Mouse (Mus musculus): ENCODE results near the gene Galnt14. TPM values are rescaled to one million over a fixed set of nuclear protein-coding genes. Genes with fewer than 3 reads are reported as not detected.

Galnt14 gene
- polyA plus RNA-seq, 1 experiment from 2014 or later: 2.6 TPM

- Histone ChIP-seq H3K4me3 (no peak overlapping the region), H3K36me3 (replicated peaks) (no peaks in the 10 kb centered on the region), H3K9me3 (no peaks in the 10 kb centered on the region), H3K27ac (no peak overlapping the region), H3K27me3 (ENCODE audit: poor library complexity, severe bottlenecking) (no peaks in the 10 kb centered on the region), H3K4me1 (no peaks in the 10 kb centered on the region)
- 90% methylated on average over 12 of the region's 12 CpGs for WGBS
- DNase-seq (ENCODE audit: extremely low spot score, low spot score): no peak
These were observed 161.3 kb downstream of the Galnt14 start for GRCm38 (mm10) chr17:73548783-73549566.

- no peaks in the 10 kb centered on the region for H3K27me3 ChIP-seq (ENCODE audit: poor library complexity, severe bottlenecking)
- no peak for DNase-seq (ENCODE audit: extremely low spot score, low spot score)
These were observed 162.1 kb downstream of the Galnt14 start for GRCm38 (mm10) chr17:73548119-73548518.

GRCm38 (mm10) chr17:73547483-73547882, 162.8 kb downstream of the Galnt14 start:
- Histone ChIP-seq H3K4me1 (no peaks in the 10 kb centered on the region), H3K9me3 (no peaks in the 10 kb centered on the region), H3K27ac (no peak overlapping the region), H3K4me3 (no peak overlapping the region), H3K36me3 (replicated peaks) (no peaks in the 10 kb centered on the region), H3K27me3 (ENCODE audit: poor library complexity, severe bottlenecking) (no peaks in the 10 kb centered on the region)
- WGBS: 70% methylated on average over 2 of the region's 2 CpGs
- no peak for DNase-seq (ENCODE audit: extremely low spot score, low spot score)

More at GRCm38 (mm10) chr17:73548119-73548518, 162.1 kb downstream of the Galnt14 start:
- Histone ChIP-seq H3K36me3 (replicated peaks) (no peaks in the 10 kb centered on the region), H3K9me3 (no peaks in the 10 kb centered on the region), H3K27ac (no peak overlapping the region), H3K4me3 (no peak overlapping the region), H3K4me1 (no peaks in the 10 kb centered on the region)
- 85% methylated on average over 7 of the region's 7 CpGs for WGBS

GRCm38 (mm10) chr17:73541911-73542310, 168.3 kb downstream of the Galnt14 start:
- 88% methylated on average over 9 of the region's 9 CpGs for WGBS
- H3K27ac ChIP-seq: peak overlapping the region; percentile 72; the same call in 1 of the 2 replicates
- no peak overlapping the region for H3K4me3 ChIP-seq
- no peaks in the 10 kb centered on the region for H3K27me3 ChIP-seq (ENCODE audit: poor library complexity, severe bottlenecking)
- H3K9me3 ChIP-seq: no peaks in the 10 kb centered on the region
- DNase-seq (ENCODE audit: extremely low spot score, low spot score): no peak
- H3K4me1 ChIP-seq: peaks cover 30% of the 10 kb centered on the region
- H3K36me3 ChIP-seq (replicated peaks): no peaks in the 10 kb centered on the region

GRCm38 (mm10) chr17:73541233-73541570, 169.1 kb downstream of the Galnt14 start:
- Histone ChIP-seq H3K4me3 (no peak overlapping the region), H3K9me3 (no peaks in the 10 kb centered on the region), H3K27me3 (ENCODE audit: poor library complexity, severe bottlenecking) (no peaks in the 10 kb centered on the region), H3K27ac (peak overlapping the region; percentile 72; the same call in 1 of the 2 replicates), H3K36me3 (replicated peaks) (no peaks in the 10 kb centered on the region), H3K4me1 (peaks cover 30% of the 10 kb centered on the region)
- peak; percentile 15 for DNase-seq (ENCODE audit: extremely low spot score, low spot score)
- WGBS: 33% methylated on average over 1 of the region's 1 CpGs

- Histone ChIP-seq H3K36me3 (replicated peaks) (no peaks in the 10 kb centered on the region), H3K27me3 (ENCODE audit: poor library complexity, severe bottlenecking) (no peaks in the 10 kb centered on the region), H3K27ac (peak overlapping the region; percentile 72), H3K9me3 (no peaks in the 10 kb centered on the region), H3K4me3 (no peak overlapping the region), H3K4me1 (peaks cover 30% of the 10 kb centered on the region)
- peak; percentile 17 for DNase-seq (ENCODE audit: extremely low spot score, low spot score)
- WGBS: 37% methylated on average over 14 of the region's 14 CpGs
These were observed 169.6 kb downstream of the Galnt14 start for GRCm38 (mm10) chr17:73540409-73541232.

GRCm38 (mm10) chr17:73531896-73532295, 178.4 kb downstream of the Galnt14 start:
- no peak for DNase-seq (ENCODE audit: extremely low spot score, low spot score)
- 89% methylated on average over 2 of the region's 2 CpGs for WGBS
- Histone ChIP-seq H3K36me3 (replicated peaks) (no peaks in the 10 kb centered on the region), H3K9me3 (no peaks in the 10 kb centered on the region), H3K4me1 (no peaks in the 10 kb centered on the region), H3K27me3 (ENCODE audit: poor library complexity, severe bottlenecking) (no peaks in the 10 kb centered on the region), H3K4me3 (no peak overlapping the region), H3K27ac (no peak overlapping the region)

GRCm38 (mm10) chr17:73522169-73522568, 188.1 kb downstream of the Galnt14 start:
- WGBS: 83% methylated on average over 7 of the region's 7 CpGs
- H3K36me3 ChIP-seq (replicated peaks): no peaks in the 10 kb centered on the region
- H3K4me3 ChIP-seq: no peak overlapping the region
- DNase-seq (ENCODE audit: extremely low spot score, low spot score): no peak
- no peak overlapping the region for H3K27ac ChIP-seq
- H3K9me3 ChIP-seq: no peaks in the 10 kb centered on the region
- no peaks in the 10 kb centered on the region for H3K27me3 ChIP-seq (ENCODE audit: poor library complexity, severe bottlenecking)
- H3K4me1 ChIP-seq: no peaks in the 10 kb centered on the region; the same call in 1 of the 2 replicates

- H3K36me3 ChIP-seq (replicated peaks): no peaks in the 10 kb centered on the region
- H3K27ac ChIP-seq: no peak overlapping the region
- 91% methylated on average over 5 of the region's 5 CpGs for WGBS
- no peaks in the 10 kb centered on the region for H3K9me3 ChIP-seq
- no peak overlapping the region for H3K4me3 ChIP-seq
- no peaks in the 10 kb centered on the region for H3K27me3 ChIP-seq (ENCODE audit: poor library complexity, severe bottlenecking)
- DNase-seq (ENCODE audit: extremely low spot score, low spot score): no peak
- no peaks in the 10 kb centered on the region; the same call in 1 of the 2 replicates for H3K4me1 ChIP-seq
These were observed 190.9 kb downstream of the Galnt14 start for GRCm38 (mm10) chr17:73519350-73519749.

GRCm38 (mm10) chr17:73518359-73518758, 191.9 kb downstream of the Galnt14 start:
- H3K4me1 ChIP-seq: no peaks in the 10 kb centered on the region; the same call in 1 of the 2 replicates

GRCm38 (mm10) chr17:73515506-73515905, 194.7 kb downstream of the Galnt14 start:
- Histone ChIP-seq H3K36me3 (replicated peaks) (no peaks in the 10 kb centered on the region), H3K4me3 (no peak overlapping the region), H3K27ac (no peak overlapping the region), H3K4me1 (no peaks in the 10 kb centered on the region; the same call in 1 of the 2 replicates), H3K9me3 (no peaks in the 10 kb centered on the region), H3K27me3 (ENCODE audit: poor library complexity, severe bottlenecking) (no peaks in the 10 kb centered on the region)
- no peak for DNase-seq (ENCODE audit: extremely low spot score, low spot score)
- WGBS: 87% methylated on average over 3 of the region's 3 CpGs

More at GRCm38 (mm10) chr17:73518359-73518758, 191.9 kb downstream of the Galnt14 start:
- WGBS: 74% methylated on average over 1 of the region's 1 CpGs
- no peaks in the 10 kb centered on the region for H3K27me3 ChIP-seq (ENCODE audit: poor library complexity, severe bottlenecking)
- H3K9me3 ChIP-seq: no peaks in the 10 kb centered on the region
- H3K36me3 ChIP-seq (replicated peaks): no peaks in the 10 kb centered on the region
- no peak overlapping the region for H3K27ac ChIP-seq
- H3K4me3 ChIP-seq: no peak overlapping the region
- no peak for DNase-seq (ENCODE audit: extremely low spot score, low spot score)

- Histone ChIP-seq H3K4me3 (no peak overlapping the region), H3K4me1 (no peaks in the 10 kb centered on the region; the same call in 1 of the 2 replicates), H3K27me3 (ENCODE audit: poor library complexity, severe bottlenecking) (no peaks in the 10 kb centered on the region), H3K36me3 (replicated peaks) (no peaks in the 10 kb centered on the region), H3K27ac (no peak overlapping the region), H3K9me3 (no peaks in the 10 kb centered on the region)
- no peak for DNase-seq (ENCODE audit: extremely low spot score, low spot score)
- WGBS: 85% methylated on average over 1 of the region's 1 CpGs
These were observed 195.4 kb downstream of the Galnt14 start for GRCm38 (mm10) chr17:73514862-73515261.

GRCm38 (mm10) chr17:73514258-73514657, 196.0 kb downstream of the Galnt14 start:
- Histone ChIP-seq H3K4me3 (no peak overlapping the region), H3K36me3 (replicated peaks) (no peaks in the 10 kb centered on the region), H3K4me1 (no peaks in the 10 kb centered on the region; the same call in 1 of the 2 replicates), H3K9me3 (no peaks in the 10 kb centered on the region), H3K27ac (no peak overlapping the region), H3K27me3 (ENCODE audit: poor library complexity, severe bottlenecking) (no peaks in the 10 kb centered on the region)
- DNase-seq (ENCODE audit: extremely low spot score, low spot score): no peak
- 87% methylated on average over 4 of the region's 4 CpGs for WGBS

Measured in forebrain, embryonic 10.5 days (tissue).